Mouse (Mus musculus): ENCODE measurements at regions not wholly inside any gene's neighbourhood (a gene's known extent, or its start where the extent isn't known, plus 50 kb on each side); places are given as distances from the start of the nearest gene placed in this dataset.

DNA sequence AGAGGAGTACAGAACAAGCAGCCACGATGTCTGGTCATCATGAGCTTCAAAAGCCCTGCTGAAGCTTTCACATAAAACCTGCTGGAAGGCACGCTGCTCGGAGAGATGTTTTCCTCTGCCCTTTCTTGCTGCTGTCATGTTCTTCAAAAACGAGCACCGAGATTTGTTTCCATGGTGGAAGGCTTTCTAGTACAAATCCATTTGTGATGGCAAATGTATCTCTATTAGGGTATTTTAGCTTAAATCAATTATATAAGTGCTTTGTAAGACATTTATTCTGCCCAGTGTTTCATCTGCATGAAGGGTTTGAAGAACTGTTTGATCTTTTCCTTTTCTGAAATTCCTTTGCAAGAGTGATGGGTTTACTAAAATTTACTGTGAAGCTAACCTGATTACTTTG, 253.1 kb downstream of the Fam173b start:
- TF ChIP-seq POLR2A (IDR thresholded peaks at IDR 0.05; ENCODE audit: low read depth, low read length) = no peak
- TF ChIP-seq CTCF (IDR thresholded peaks at IDR 0.05; ENCODE audit: extremely low read depth, insufficient read depth, insufficient read length, insufficient replicate concordance) = no peak
